Mouse (Mus musculus) spleen, adult 2 months (tissue): ENCODE measurements around the gene Slc22a23.

ENCODE experiments used
- CTCF ChIP-seq: fragments of 200-500 bp; IDR thresholded peaks from 2 replicates; pipeline ENCODE4 v1.5.1; 2011; ENCODE audit warnings: mild to moderate bottlenecking, inconsistent platforms; ENCODE audit not compliant: insufficient read depth, insufficient read length, insufficient replicate concordance; ENCODE audit errors: extremely low read depth
- POLR2A ChIP-seq: fragments of 200-500 bp; IDR thresholded peaks from 2 replicates; pipeline ENCODE4 v1.6.1; 2011; ENCODE audit warnings: low read depth, low read length, inconsistent platforms

- TF ChIP-seq POLR2A, result no peak
- no peak for TF ChIP-seq CTCF
Measured at GRCm38 (mm10) chr13:34133326-34134071, 211.5 kb downstream of the Slc22a23 start.
